Mouse (Mus musculus): ENCODE results near the gene Gm47959.

GRCm38 (mm10) chr1:83039080-83039479 lies 38.7 kb downstream of the Gm47959 start:
- TF ChIP-seq EP300 (IDR thresholded peaks at IDR 0.05; ENCODE audit: low read depth) (no peak), CTCF (IDR thresholded peaks at IDR 0.05; ENCODE audit: low read depth) (no peak)
